15 mouse cellular contexts compared by ENCODE assay signal in genomic region chr4:150315301-150315700, GRCm38 (mm10). TPM values are rescaled to one million over a fixed set of nuclear protein-coding genes. Genes with fewer than 3 reads are reported as not detected.
DNase-seq lines count a peak whose midpoint lies in the region; TF ChIP-seq lines count a peak whose summit lies in the region.
"Had no signal": no experiment of that assay in that cellular context is flagged by ENCODE, and none has a peak within 500 bp of the region (broad histone marks: within the 10 kb centered on the region; RNA-seq: fewer than 3 reads in every experiment).

No protein-coding gene starts in this region.

- no peaks in the 10 kb centered on the region for H3K27me3 ChIP-seq in heart, embryonic 10.5 days (ENCODE audit: insufficient read depth, poor library complexity, severe bottlenecking)
- H3K27me3 ChIP-seq: heart, embryonic 15.5 days; liver, embryonic 12.5 days; midbrain, embryonic 13.5 days; Patski had no signal

- H3K27ac ChIP-seq in heart, embryonic 10.5 days, result no peak overlapping the region
- no peak overlapping the region for H3K27ac ChIP-seq in ES-E14 (ENCODE audit: insufficient read depth, low read depth, low read length, poor library complexity, severe bottlenecking)
- H3K27ac ChIP-seq: heart, embryonic 15.5 days; liver, embryonic 12.5 days; midbrain, embryonic 13.5 days had no signal

- 90% methylated on average over 19 of the region's 19 CpGs for WGBS in heart, embryonic 10.5 days

- in situ Hi-C loops in ES-E14 (cut with MboI; ENCODE audit: low sequenced_read_pairs in 2 of 2, unreplicated experiment in 2 of 2), result no loop called here

- peak; percentile 83 for DNase-seq in heart, adult 11 months
- DNase-seq in heart, embryonic 10.5 days (ENCODE audit: low spot score), result no peak
- peak; percentile 15 for DNase-seq in right cerebral cortex, postnatal 4 days
- no peak for DNase-seq in right cerebral cortex, postnatal 14 days
- no peak for DNase-seq in ES-E14 (ENCODE audit: low read depth, low spot score)
- DNase-seq in c-Kit-positive CD71-positive TER-119-positive erythroid progenitor cells, embryonic 14.5 days (ENCODE audit: low spot score), result peak; percentile 17
- DNase-seq in adrenal gland, postnatal 10 days, result no peak
- no peak for DNase-seq in left cerebral cortex, adult 9 months (ENCODE audit: low spot score in 2 of 2)
- DNase-seq: cerebellum, adult 11 months; gastrocnemius, postnatal 25 days; thymus, adult 2 months had no signal

- H3K4me1 ChIP-seq in heart, embryonic 10.5 days, result peaks cover 48% of the 10 kb centered on the region
- H3K4me1 ChIP-seq in ES-E14 (ENCODE audit: control insufficient read depth in 2 of 2, insufficient read depth in 2 of 2, low read length in 2 of 2, poor library complexity in 1 of 2), result 0 out of 4 replicates have a peak, but pooled peaks cover 0 to 4% of the 10 kb centered on the region in 2 experiments

- H3K4me3 ChIP-seq in heart, embryonic 10.5 days, result no peak overlapping the region
- peak overlapping the region; percentile 52 to 73 for H3K4me3 ChIP-seq in ES-E14 (ENCODE audit: insufficient read depth in 1 of 2, low read depth in 1 of 2, low read length in 2 of 2, poor library complexity in 1 of 2, severe bottlenecking in 1 of 2)
- H3K4me3 ChIP-seq: heart, embryonic 15.5 days; liver, embryonic 12.5 days; midbrain, embryonic 13.5 days had no signal

- no peaks in the 10 kb centered on the region for H3K9me3 ChIP-seq in heart, embryonic 10.5 days
- H3K9me3 ChIP-seq in ES-E14 (ENCODE audit: control insufficient read depth, insufficient read depth, low read depth, low read length), result no peaks in the 10 kb centered on the region
- H3K9me3 ChIP-seq: heart, embryonic 15.5 days; liver, embryonic 12.5 days; midbrain, embryonic 13.5 days had no signal

- H3K36me3 ChIP-seq in heart, embryonic 10.5 days, result no peaks in the 10 kb centered on the region
- H3K36me3 ChIP-seq in ES-E14 (ENCODE audit: control insufficient read depth, insufficient read depth, low read length, poor library complexity, severe bottlenecking), result no peaks in the 10 kb centered on the region; the same call in 1 of the 2 replicates
- H3K36me3 ChIP-seq: heart, embryonic 15.5 days; liver, embryonic 12.5 days; midbrain, embryonic 13.5 days had no signal

- peak overlapping the region; percentile 80 for H3K9ac ChIP-seq in ES-E14 (ENCODE audit: insufficient read depth, low read depth, low read length, poor library complexity, severe bottlenecking)
- H3K9ac ChIP-seq: heart, embryonic 15.5 days; liver, embryonic 12.5 days; midbrain, embryonic 13.5 days had no signal

TF ChIP-seq in ES-E14, 5 proteins besides CTCF, POLR2A, EP300 and RAD21:
- no peak for TF ChIP-seq ZNF384 (IDR thresholded peaks at IDR 0.05; ENCODE audit: low read depth, low read length)
- TF ChIP-seq HCFC1 (IDR thresholded peaks at IDR 0.05; ENCODE audit: borderline replicate concordance, insufficient read depth, low read length), result 0 out of 2 replicates have a peak, but pooled peaks have one; percentile 52
- no peak for TF ChIP-seq ZC3H11A (IDR thresholded peaks at IDR 0.05; ENCODE audit: borderline replicate concordance, low read depth, low read length)

RNA-seq across cellular contexts. Expression of gene Rere, which starts 33.9 kb away (rescaled TPM):
- polyA plus RNA-seq in heart, embryonic 10.5 days (2016; fragmentation: Nextera tagmentation; extraction: Ambion mirVana), result 27.6 and 31.6 TPM in 2 replicates
- total RNA-seq in ES-E14 (2012; rRNA removed), result 21.7 and 24.8 TPM in 2 replicates
- total RNA-seq in adrenal gland, postnatal 10 days (2021), result 100 to 1,000 TPM in 1 of 2 experiments, 10 to 100 TPM in 1; 85.3 to 118 TPM

Comparison
In these comparisons a context has a peak if more than half of its experiments do, and no peak if none do; other contexts are left out.
1. DNase-seq: peak in heart, adult 11 months (single experiment), right cerebral cortex, postnatal 4 days (single experiment) and c-Kit-positive CD71-positive TER-119-positive erythroid progenitor cells, embryonic 14.5 days (single experiment); none in heart, embryonic 10.5 days (single experiment), right cerebral cortex, postnatal 14 days (single experiment), ES-E14 (single experiment), adrenal gland, postnatal 10 days (single experiment) and left cerebral cortex, adult 9 months (0 of 2).